10 mouse cellular contexts compared by ENCODE assay signal in the genomic region with DNA sequence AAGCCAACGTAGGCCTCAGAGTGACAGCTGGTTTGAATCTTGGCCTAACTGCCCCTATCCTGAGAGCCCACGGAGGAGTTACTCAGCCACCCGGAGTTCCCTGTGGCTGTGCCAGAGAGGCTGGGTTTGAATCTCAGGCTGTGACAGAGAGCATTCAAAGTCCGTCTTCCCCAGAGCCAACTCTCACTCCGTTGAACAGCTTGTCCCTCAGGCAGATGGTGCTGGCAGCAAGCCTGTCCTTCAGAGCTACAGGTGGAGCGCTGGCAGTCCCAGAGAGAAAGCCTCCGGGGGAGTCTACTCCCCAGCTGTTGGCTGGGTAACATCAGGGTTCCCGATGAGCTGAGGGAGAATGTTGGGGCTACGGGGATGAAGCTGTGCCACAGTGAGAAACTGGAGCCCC.
DNase-seq lines count a peak whose midpoint lies in the region; ATAC-seq and TF ChIP-seq lines count a peak whose summit lies in the region.
"Had no signal": no experiment of that assay in that cellular context is flagged by ENCODE, and none has a peak within 500 bp of the region (broad histone marks: within the 10 kb centered on the region; RNA-seq: fewer than 3 reads in every experiment).

No protein-coding gene starts in this region.

- ATAC-seq in hindbrain, embryonic 16.5 days = peak; percentile 64
- no peak for ATAC-seq in hindbrain, embryonic 12.5 days (ENCODE audit: low FRiP score)
- no peak for ATAC-seq in granulocyte monocyte progenitor cell, adult 5-6 weeks (replicated peaks; ENCODE audit: poor library complexity, severe bottlenecking)

- no peak overlapping the region for H3K9ac ChIP-seq in hindbrain, embryonic 16.5 days (ENCODE audit: low read depth, low read length)
- H3K9ac ChIP-seq in hindbrain, embryonic 12.5 days = no peak overlapping the region
- H3K9ac ChIP-seq: lung, embryonic 15.5 days had no signal

- H3K9me3 ChIP-seq in hindbrain, embryonic 16.5 days (ENCODE audit: control insufficient read depth, low read length) = no peaks in the 10 kb centered on the region
- H3K9me3 ChIP-seq in hindbrain, embryonic 12.5 days (replicated peaks) = no peaks in the 10 kb centered on the region
- H3K9me3 ChIP-seq: hindbrain, embryonic 10.5 days; lung, embryonic 15.5 days had no signal

- no peak for TF ChIP-seq CTCF in cerebellum, adult 2 months (IDR thresholded peaks at IDR 0.05; ENCODE audit: borderline replicate concordance, insufficient read depth, low read depth, low read length)

- no peak overlapping the region for H3K4me2 ChIP-seq in hindbrain, embryonic 16.5 days (ENCODE audit: low read length)
- H3K4me2 ChIP-seq in hindbrain, embryonic 12.5 days (replicated peaks) = no peak overlapping the region
- H3K4me2 ChIP-seq: lung, embryonic 15.5 days had no signal

- H3K36me3 ChIP-seq in hindbrain, embryonic 16.5 days (ENCODE audit: control insufficient read depth, insufficient read depth, low read length) = no peaks in the 10 kb centered on the region
- no peaks in the 10 kb centered on the region; the same call in 1 of the 2 replicates for H3K36me3 ChIP-seq in hindbrain, embryonic 12.5 days
- H3K36me3 ChIP-seq: hindbrain, embryonic 10.5 days; lung, embryonic 15.5 days had no signal

- H3K27ac ChIP-seq in hindbrain, embryonic 16.5 days (ENCODE audit: low read depth, low read length) = no peak overlapping the region
- no peak overlapping the region for H3K27ac ChIP-seq in hindbrain, embryonic 12.5 days
- H3K27ac ChIP-seq in cerebellum, adult 2 months (ENCODE audit: insufficient read depth, low read length) = no peak overlapping the region
- H3K27ac ChIP-seq: hindbrain, embryonic 10.5 days; lung, embryonic 15.5 days had no signal

- no peaks in the 10 kb centered on the region for H3K27me3 ChIP-seq in hindbrain, embryonic 16.5 days (replicated peaks; ENCODE audit: control insufficient read depth, insufficient read depth, low read length)
- no peaks in the 10 kb centered on the region for H3K27me3 ChIP-seq in hindbrain, embryonic 12.5 days
- H3K27me3 ChIP-seq in cerebellum, adult 2 months (ENCODE audit: control insufficient read depth, insufficient read depth, low read length) = no peaks in the 10 kb centered on the region
- H3K27me3 ChIP-seq: lung, embryonic 15.5 days had no signal

- no peak for TF ChIP-seq POLR2A in cerebellum, adult 2 months (IDR thresholded peaks at IDR 0.05; ENCODE audit: borderline replicate concordance, insufficient read depth, low read length)

- DNase-seq in cerebellum, adult 2 months = peak; percentile 72 to 83
- peak; percentile 56 to 57 for DNase-seq in frontal cortex, postnatal 10 days (ENCODE audit: low spot score in 2 of 2)
- peak; percentile 73 to 76 for DNase-seq in left cerebral cortex, postnatal 10 days (ENCODE audit: extremely low spot score in 1 of 2, low spot score in 2 of 2)
- DNase-seq in thymus, postnatal 4 days = no peak
- no peak for DNase-seq in embryo, embryonic 9.5 days (ENCODE audit: extremely low spot score)

- intact Hi-C loops in left cerebral cortex, postnatal 10 days (cut with DNase I) = no loop called here

- H3K4me1 ChIP-seq in hindbrain, embryonic 16.5 days (ENCODE audit: control insufficient read depth, insufficient read depth, low read depth, low read length) = peaks cover 12% of the 10 kb centered on the region
- H3K4me1 ChIP-seq in hindbrain, embryonic 12.5 days = peaks cover 10% of the 10 kb centered on the region; the same call in 1 of the 2 replicates
- no peaks in the 10 kb centered on the region; the same call in 1 of the 2 replicates for H3K4me1 ChIP-seq in cerebellum, adult 2 months (ENCODE audit: control insufficient read depth, insufficient read depth, low read length)

- no peak overlapping the region for H3K4me3 ChIP-seq in hindbrain, embryonic 16.5 days (ENCODE audit: low read length)
- no peak overlapping the region for H3K4me3 ChIP-seq in hindbrain, embryonic 12.5 days
- no peak overlapping the region for H3K4me3 ChIP-seq in cerebellum, adult 2 months (replicated peaks; ENCODE audit: insufficient read depth, low read depth, low read length)
- H3K4me3 ChIP-seq: hindbrain, embryonic 10.5 days; lung, embryonic 15.5 days had no signal

- 50% methylated on average over 9 of the region's 9 CpGs for WGBS in hindbrain, embryonic 16.5 days
- WGBS in hindbrain, embryonic 12.5 days = 81% methylated on average over 9 of the region's 9 CpGs
- WGBS in cerebellum, adult 2 months = 5% methylated on average over 9 of the region's 9 CpGs

Comparison
In these comparisons a context has a peak if more than half of its experiments do, and no peak if none do; other contexts are left out.
1. DNase-seq: peak in cerebellum, adult 2 months (2 of 2), frontal cortex, postnatal 10 days (2 of 2) and left cerebral cortex, postnatal 10 days (2 of 2); none in thymus, postnatal 4 days (single experiment) and embryo, embryonic 9.5 days (single experiment).